Mouse (Mus musculus) spleen, adult 18-20 months (tissue): Measurements from ENCODE around the gene Rabgap1.

ENCODE experiments used
- DNase-seq, 2 experiments: peaks; one replicate each; pipeline ENCODE4 v3.0.0; 2022; ENCODE audit warnings: mixed read lengths in 2 of 2

Rabgap1 gene

GRCm38 (mm10) chr2:37516030-37516710, 73.1 kb downstream of the Rabgap1 start, which contains the start of gene Gpr21:
Gene Gpr21, plus strand, starts transcription at chr2:37516332.
- no peak for DNase-seq

DNA sequence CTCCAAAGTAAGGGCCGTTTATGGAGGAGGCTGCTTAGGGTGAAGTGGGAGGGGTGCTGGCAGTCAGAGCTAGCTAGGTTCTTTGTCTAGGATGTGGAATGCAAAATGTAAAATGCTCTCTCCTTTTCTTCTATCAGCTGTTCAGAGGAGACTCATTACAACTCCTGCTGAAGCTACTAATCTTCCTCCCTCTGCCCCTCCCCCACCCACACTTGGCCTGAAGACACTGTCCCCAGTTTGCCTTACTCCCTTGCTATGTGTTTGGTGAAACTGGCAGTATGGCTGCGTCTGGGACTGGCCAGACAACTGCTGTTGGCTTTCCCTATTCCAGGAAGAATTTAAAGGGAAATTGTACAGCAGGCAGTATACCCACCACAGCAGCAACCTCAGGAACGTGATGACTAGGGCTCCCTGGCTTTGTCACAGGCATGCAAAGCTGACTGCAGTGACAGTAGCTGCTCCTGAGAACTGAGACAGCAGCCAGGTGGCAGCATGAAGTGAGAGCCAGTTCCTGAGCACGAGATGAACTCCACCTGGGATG, 73.9 kb downstream of the Rabgap1 start:
- no peak for DNase-seq

DNA sequence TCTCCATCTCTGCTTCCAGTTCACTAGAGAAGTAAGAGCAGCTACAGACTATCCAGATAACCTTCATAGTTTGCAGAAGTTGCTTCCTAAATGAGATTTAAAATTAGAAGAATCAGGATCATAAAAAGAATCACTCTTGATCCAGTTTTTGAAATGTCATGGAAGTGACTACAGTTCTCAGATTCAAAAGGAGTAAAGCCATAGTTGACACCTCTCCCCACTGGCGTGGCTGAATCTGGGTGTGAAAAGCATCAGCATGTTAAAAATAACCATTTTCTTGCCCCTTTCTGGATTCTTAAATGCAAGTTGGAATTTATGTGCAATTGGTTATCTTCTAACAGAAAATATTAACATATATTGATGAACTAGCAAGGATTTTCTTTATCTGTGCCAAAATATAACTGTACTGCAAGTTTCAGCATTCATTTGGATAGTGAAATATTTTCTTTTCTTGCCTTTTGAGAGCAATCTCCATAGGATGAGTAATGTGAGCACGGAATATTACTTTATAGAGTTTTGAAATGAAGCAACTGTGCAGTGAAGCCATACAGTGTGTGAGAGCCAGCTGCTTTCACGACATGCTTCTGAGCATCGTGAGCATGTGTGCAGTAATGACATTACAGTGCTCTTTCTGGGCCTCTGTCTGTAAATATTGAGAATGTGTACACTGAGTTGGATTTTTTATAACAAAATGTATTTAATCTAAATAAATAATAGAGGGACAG, 75.6 kb downstream of the Rabgap1 start:
- no peak for DNase-seq

GRCm38 (mm10) chr2:37519286-37519640, 76.2 kb downstream of the Rabgap1 start:
- no peak for DNase-seq

DNA sequence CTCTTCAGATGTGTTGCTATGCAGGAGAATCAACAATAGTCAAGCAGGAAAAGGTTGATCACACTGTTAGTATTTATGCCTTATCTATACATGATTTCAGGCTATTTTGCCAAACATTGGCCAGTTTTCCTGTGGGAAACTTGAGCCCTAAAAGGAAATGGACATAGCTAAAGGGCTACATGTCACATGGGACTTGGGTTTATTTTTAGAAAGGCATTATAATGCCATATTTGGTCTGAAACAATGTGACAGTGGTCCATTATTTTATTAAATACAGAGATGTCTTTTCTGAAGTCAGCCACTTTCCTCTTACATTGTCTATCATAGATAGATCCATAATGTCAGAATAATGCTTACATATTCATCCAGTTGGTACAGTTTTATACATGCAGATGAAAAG, 84.5 kb downstream of the Rabgap1 start:
- no peak for DNase-seq

GRCm38 (mm10) chr2:37529397-37529796, 86.3 kb downstream of the Rabgap1 start:
- no peak for DNase-seq

DNA sequence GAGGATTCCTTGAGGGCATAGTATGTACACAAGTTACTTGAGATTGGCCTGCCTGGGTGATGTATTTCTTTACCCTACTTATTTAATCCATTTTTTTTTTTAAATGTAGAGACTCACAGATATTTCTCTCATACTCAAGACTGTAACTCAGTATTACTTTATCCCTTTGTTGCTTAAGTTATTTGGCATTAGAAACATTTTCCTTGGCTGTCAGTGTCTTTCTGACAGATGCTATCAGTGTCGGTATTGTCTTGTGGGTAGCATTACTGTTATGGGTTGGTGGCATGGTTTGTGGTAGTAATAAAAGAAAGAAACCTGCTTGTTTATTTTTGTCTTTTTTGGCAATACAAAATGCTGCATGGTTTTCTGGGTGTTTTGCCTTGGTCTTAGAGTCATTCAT, 87.7 kb downstream of the Rabgap1 start:
- DNase-seq: no peak

- no peak for DNase-seq
Observed at GRCm38 (mm10) chr2:37531639-37532038, 88.6 kb downstream of the Rabgap1 start.

DNA sequence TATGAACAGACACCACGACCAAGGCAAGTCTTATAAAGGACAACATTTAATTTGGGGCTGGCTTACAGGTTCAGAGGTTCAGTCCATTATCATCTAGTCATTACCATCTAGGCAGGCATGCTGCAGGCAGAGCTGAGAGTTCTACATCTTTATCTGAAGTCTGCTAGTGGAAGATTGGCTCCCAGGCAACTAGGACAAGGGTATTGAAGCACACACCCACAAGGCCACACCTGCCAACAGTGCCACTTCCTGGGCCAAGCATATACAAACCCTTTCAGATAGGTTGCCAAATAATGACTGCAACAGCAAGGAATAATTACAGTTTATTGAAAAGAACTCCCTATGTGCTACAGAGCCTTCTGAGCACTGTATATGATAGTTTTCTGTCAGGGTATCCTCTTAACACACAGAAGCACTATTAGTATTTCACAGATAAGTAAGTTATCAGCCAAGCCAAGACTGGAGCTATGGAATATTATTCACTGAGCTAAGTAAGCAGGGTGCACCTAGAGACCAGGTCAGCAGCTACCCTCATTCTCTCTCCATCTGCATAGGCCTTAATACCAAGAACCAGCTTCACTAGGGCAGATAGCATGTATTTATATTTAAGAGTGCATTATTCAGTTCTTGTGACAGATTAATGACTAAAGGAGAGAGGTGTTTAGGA, 106.4 kb downstream of the Rabgap1 start:
- DNase-seq: no peak

- DNase-seq: no peak
Observed at GRCm38 (mm10) chr2:37556366-37556765, 113.3 kb downstream of the Rabgap1 start.

DNA sequence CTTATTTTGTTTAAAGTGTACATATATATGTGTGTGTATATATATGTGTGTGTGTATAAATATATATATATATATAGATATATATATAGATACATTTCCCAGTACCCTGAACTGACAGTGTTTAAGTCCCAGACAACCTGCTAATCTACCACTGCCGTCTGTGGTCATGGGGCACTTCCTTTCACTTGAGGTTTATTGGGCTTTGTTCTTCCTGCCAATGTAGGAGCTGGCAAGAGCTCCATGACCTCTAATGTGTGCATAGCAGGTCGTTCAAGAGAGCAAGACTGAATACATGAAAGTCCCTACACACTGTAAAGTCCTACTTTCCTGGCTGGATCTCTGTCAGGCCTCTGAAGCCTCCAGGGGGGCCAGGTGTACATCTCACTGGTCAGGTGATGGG, 122.5 kb downstream of the Rabgap1 start:
- DNase-seq: no peak

GRCm38 (mm10) chr2:37566035-37566434, 123.0 kb downstream of the Rabgap1 start:
- no peak for DNase-seq

DNA sequence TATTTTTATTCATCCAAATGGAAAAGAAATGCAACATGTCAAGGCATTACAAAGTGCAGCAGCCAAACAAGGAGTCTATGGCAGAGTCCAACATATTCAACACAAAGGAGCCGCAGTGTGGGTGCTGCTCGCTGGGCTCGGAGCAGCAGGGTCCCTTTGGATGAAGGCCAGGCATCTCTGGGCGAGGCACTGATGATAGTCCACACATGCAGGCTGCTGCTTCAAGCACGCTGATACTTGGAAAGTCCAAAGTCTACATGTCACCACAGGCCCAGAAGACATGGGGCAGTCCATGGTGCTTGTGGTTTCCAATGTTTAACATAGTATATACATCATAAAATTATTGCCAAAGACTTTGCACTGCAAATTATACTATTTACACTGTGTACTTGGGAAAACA, 126.8 kb downstream of the Rabgap1 start:
- DNase-seq: no peak

GRCm38 (mm10) chr2:37570703-37571102, 127.6 kb downstream of the Rabgap1 start:
- no peak for DNase-seq

- DNase-seq: no peak
Observed at GRCm38 (mm10) chr2:37572141-37572540, 129.1 kb downstream of the Rabgap1 start.

GRCm38 (mm10) chr2:37576661-37577060, 133.6 kb downstream of the Rabgap1 start:
- DNase-seq: no peak

DNA sequence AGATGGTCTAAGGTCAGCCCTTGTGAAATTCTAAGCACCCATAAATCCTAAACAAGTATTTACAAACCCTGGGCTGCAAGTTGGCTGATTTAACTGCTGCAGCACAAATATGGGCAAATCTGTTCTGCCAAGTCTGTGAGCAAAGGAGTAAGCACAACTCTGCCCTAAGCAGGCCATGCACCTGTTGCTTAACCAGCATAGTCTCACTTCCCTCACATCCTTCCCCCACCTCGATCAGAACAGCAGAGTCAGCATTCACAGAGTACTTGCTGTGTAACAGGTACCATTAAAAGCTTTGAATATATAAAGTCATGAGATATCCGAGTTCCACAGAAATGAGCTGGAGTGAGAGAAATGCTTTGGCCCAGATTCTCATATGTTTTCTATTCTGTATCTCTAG, 135.1 kb downstream of the Rabgap1 start:
- DNase-seq: no peak

DNA sequence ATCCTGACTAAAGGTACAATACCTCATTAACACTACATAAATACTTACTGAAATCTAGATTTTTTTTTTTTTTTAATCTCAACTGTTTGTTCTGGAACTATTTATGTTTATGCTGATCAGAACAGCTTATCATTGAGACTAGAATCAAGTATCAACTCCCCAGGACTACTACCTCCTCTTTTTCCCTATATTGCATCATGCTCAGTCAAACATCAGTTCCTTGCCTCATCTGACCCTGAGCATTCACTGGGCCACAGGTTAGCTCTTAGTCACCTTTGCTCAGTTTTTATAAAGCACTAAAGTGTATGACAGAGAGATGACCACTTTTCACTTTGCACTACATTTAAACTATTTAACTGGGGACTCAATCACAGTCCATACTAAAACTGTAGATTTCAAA, 144.8 kb downstream of the Rabgap1 start:
- DNase-seq: no peak
